Mouse (Mus musculus): ENCODE measurements around the gene Cep128. TPM values are rescaled to one million over a fixed set of nuclear protein-coding genes. Genes with fewer than 3 reads are reported as not detected.
"Not testable (repeated sequence)": the region's sequence is repeated elsewhere in the genome, so short reads cannot be mapped to it uniquely, and the experiment has no call there.

Gene Cep128
- total and polyA plus RNA-seq, 3 experiments = 8.9 to 16.1 (median 13.5) TPM

GRCm38 (mm10) chr12:90987259-90987658, 396.9 kb downstream of the Cep128 start:
- Histone ChIP-seq H3K4me2 (ENCODE audit: insufficient read depth, low read depth, poor library complexity, severe bottlenecking) (no peak overlapping the region), H3K27me3 (replicated peaks) (no peaks in the 10 kb centered on the region), H3K9ac (ENCODE audit: insufficient read depth, low read depth) (no peak overlapping the region), H3K36me3 (replicated peaks in 1 of 2; ENCODE audit: control insufficient read depth in 1 of 2, insufficient read depth in 1 of 2, low read length in 1 of 2) (no peaks in the 10 kb centered on the region), H3K4me1 (ENCODE audit: control insufficient read depth in 1 of 2, insufficient read depth in 2 of 2) (no peaks in the 10 kb centered on the region), H3K79me2 (replicated peaks; ENCODE audit: control insufficient read depth, extremely low read depth, insufficient read depth, poor library complexity, severe bottlenecking) (no peaks in the 10 kb centered on the region), H3K27ac (ENCODE audit: insufficient read depth, low read depth) (no peak overlapping the region), H3K4me3 (replicated peaks in 1 of 3; ENCODE audit: low read depth in 2 of 3, low read length in 2 of 3, poor library complexity in 1 of 3) (no peak overlapping the region), H3K9me3 (replicated peaks; ENCODE audit: low read length) (no peaks in the 10 kb centered on the region)
- dilution Hi-C loops (cut with MboI; ENCODE audit: extremely low pct_ligation_motif_present, extremely low pct_unique_long_range_greater_than_20kb, low sequenced_read_pairs) (no loop called here), in situ Hi-C loops (cut with MboI; ENCODE audit: low pct_ligation_motif_present, low pct_unique_long_range_greater_than_20kb, low sequenced_read_pairs) (loop anchor here (25.0 kb wide), 1 partner anchor 325 kb away; no protein-coding TSS in a partner anchor)
- no peak for DNase-seq (ENCODE audit: extremely low read depth)
- TF ChIP-seq CHD2 (IDR thresholded peaks at IDR 0.05; ENCODE audit: low read length) (no peak), MXI1 (IDR thresholded peaks at IDR 0.05; ENCODE audit: low read depth, low read length) (no peak), BHLHE40 (IDR thresholded peaks at IDR 0.05; ENCODE audit: low read depth, low read length) (no peak), MAFK (IDR thresholded peaks at IDR 0.05; ENCODE audit: insufficient replicate concordance, low read length) (no peak), GABPA (IDR thresholded peaks at IDR 0.05; ENCODE audit: insufficient replicate concordance, low read depth, low read length) (no peak), TCF12 (IDR thresholded peaks at IDR 0.05; ENCODE audit: low read depth, low read length) (no peak), ZC3H11A (IDR thresholded peaks at IDR 0.05; ENCODE audit: low read depth, low read length) (no peak), POLR2AphosphoS2 (IDR thresholded peaks at IDR 0.05; ENCODE audit: low read depth, low read length) (no peak), USF2 (conservative IDR thresholded peaks at IDR 0.05; ENCODE audit: low read depth, low read length) (no peak), MAX (IDR thresholded peaks at IDR 0.05; ENCODE audit: low read length) (no peak), UBTF (IDR thresholded peaks at IDR 0.05; ENCODE audit: low read depth, low read length) (no peak)

GRCm38 (mm10) chr12:90982018-90982417, 402.2 kb downstream of the Cep128 start:
- H3K79me2 ChIP-seq (replicated peaks; ENCODE audit: control insufficient read depth, extremely low read depth, insufficient read depth, poor library complexity, severe bottlenecking) = no peaks in the 10 kb centered on the region
- no peak overlapping the region for H3K27ac ChIP-seq (ENCODE audit: insufficient read depth, low read depth)
- dilution Hi-C loops (cut with MboI; ENCODE audit: extremely low pct_ligation_motif_present, extremely low pct_unique_long_range_greater_than_20kb, low sequenced_read_pairs) = no loop called here
- H3K4me1 ChIP-seq (ENCODE audit: control insufficient read depth in 1 of 2, insufficient read depth in 2 of 2) = no peaks in the 10 kb centered on the region
- in situ Hi-C loops (cut with MboI; ENCODE audit: low pct_ligation_motif_present, low pct_unique_long_range_greater_than_20kb, low sequenced_read_pairs) = loop anchor here (25.0 kb wide), 1 partner anchor 330 kb away; no protein-coding TSS in a partner anchor
- no peaks in the 10 kb centered on the region for H3K9me3 ChIP-seq (replicated peaks; ENCODE audit: low read length)
- H3K36me3 ChIP-seq (replicated peaks in 1 of 2; ENCODE audit: control insufficient read depth in 1 of 2, insufficient read depth in 1 of 2, low read length in 1 of 2) = no peaks in the 10 kb centered on the region
- no peak overlapping the region for H3K4me2 ChIP-seq (ENCODE audit: insufficient read depth, low read depth, poor library complexity, severe bottlenecking)
- peak; percentile 5 for DNase-seq (ENCODE audit: extremely low read depth)
- no peaks in the 10 kb centered on the region for H3K27me3 ChIP-seq (replicated peaks)
- TF ChIP-seq USF2 (conservative IDR thresholded peaks at IDR 0.05; ENCODE audit: low read depth, low read length) (no peak), E2F4 (IDR thresholded peaks at IDR 0.05; ENCODE audit: insufficient replicate concordance, low read depth, low read length) (no peak), CTCF (conservative IDR thresholded peaks at IDR 0.05 in 1 of 2, IDR thresholded peaks at IDR 0.05 in 1 of 2; ENCODE audit: low read depth in 2 of 2, low read length in 2 of 2) (peak in 1 of 2 experiments; percentile 52; a peak in 2 of 4 replicates), MAFK (IDR thresholded peaks at IDR 0.05; ENCODE audit: insufficient replicate concordance, low read length) (no peak), SMC3 (IDR thresholded peaks at IDR 0.05; ENCODE audit: low read depth, low read length) (peak; percentile 62), RAD21 (IDR thresholded peaks at IDR 0.05; ENCODE audit: low read depth, low read length) (peak; percentile 44)
- H3K9ac ChIP-seq (ENCODE audit: insufficient read depth, low read depth) = no peak overlapping the region
- no peak overlapping the region for H3K4me3 ChIP-seq (replicated peaks in 1 of 3; ENCODE audit: low read depth in 2 of 3, low read length in 2 of 3, poor library complexity in 1 of 3)

- H3K9me3 ChIP-seq (replicated peaks; ENCODE audit: low read length); H3K36me3 ChIP-seq (replicated peaks in 1 of 2; ENCODE audit: control insufficient read depth in 1 of 2, insufficient read depth in 1 of 2, low read length in 1 of 2); H3K4me3 ChIP-seq (replicated peaks in 1 of 3; ENCODE audit: low read depth in 2 of 3, low read length in 2 of 3, poor library complexity in 1 of 3); H3K27me3 ChIP-seq (replicated peaks); dilution Hi-C loops (cut with MboI; ENCODE audit: extremely low pct_ligation_motif_present, extremely low pct_unique_long_range_greater_than_20kb, low sequenced_read_pairs); H3K79me2 ChIP-seq (replicated peaks; ENCODE audit: control insufficient read depth, extremely low read depth, insufficient read depth, poor library complexity, severe bottlenecking); H3K4me1 ChIP-seq (ENCODE audit: control insufficient read depth in 1 of 2, insufficient read depth in 2 of 2); H3K9ac ChIP-seq (ENCODE audit: insufficient read depth, low read depth); H3K27ac ChIP-seq (ENCODE audit: insufficient read depth, low read depth); DNase-seq (ENCODE audit: extremely low read depth); H3K4me2 ChIP-seq (ENCODE audit: insufficient read depth, low read depth, poor library complexity, severe bottlenecking): not testable (repeated sequence)
- in situ Hi-C loops (cut with MboI; ENCODE audit: low pct_ligation_motif_present, low pct_unique_long_range_greater_than_20kb, low sequenced_read_pairs) = loop anchor here (25.0 kb wide), 1 partner anchor 336 kb away; no protein-coding TSS in a partner anchor
Observed at GRCm38 (mm10) chr12:90976406-90976805, 407.8 kb downstream of the Cep128 start.
